Mouse (Mus musculus) heart, embryonic 15.5 days (tissue): Measurements from ENCODE around the gene Hlx. TPM values are rescaled to one million over a fixed set of nuclear protein-coding genes. Genes with fewer than 3 reads are reported as not detected.

Experiments used
- polyA plus RNA-seq: library from polyadenylated mRNA; unstranded; fragments of >200 nt; fragmentation: Nextera tagmentation; extraction: Ambion mirVana; gene quantifications from 2 replicates; pipeline ENCODE4 v1.2.1, GENCODE M21; 2015

Hlx gene
- polyA plus RNA-seq, 1 experiment from 2014 or later, result 10.9 TPM

Other genes starting within 250 kb of the Hlx start
- 0.39 TPM in 1 of 2 replicates, not detected in the other for gene Marc1, start 78.7 kb upstream of the Hlx start, polyA plus RNA-seq
- gene Marc2, start 113.8 kb upstream of the Hlx start, polyA plus RNA-seq, result 115 and 120 TPM in 2 replicates
- 0.93 and 1.4 TPM in 2 replicates for gene C130074G19Rik, start 150.6 kb upstream of the Hlx start, polyA plus RNA-seq